Mouse (Mus musculus) lung, postnatal 0 days (tissue): ENCODE measurements around the gene Zfp292. TPM values are rescaled to one million over a fixed set of nuclear protein-coding genes. Genes with fewer than 3 reads are reported as not detected.

Source experiments
- ATAC-seq: fragments of 200-750 bp; cut with Nextera tagmentation; 2 replicates; pipeline ENCODE4 v1.8.0; 2017; ENCODE audit warnings: moderate library complexity
- DNase-seq: peaks from one replicate; pipeline ENCODE4 v3.0.0-alpha.2; 2016; ENCODE audit warnings: low spot score
- H3K27ac ChIP-seq: fragments of 300-500 bp; sonication (generic); 2 replicates; pipeline ENCODE4 v1.5.1; 2014; ENCODE audit warnings: antibody characterized with exemption, mild to moderate bottlenecking, low read length, mixed read lengths
- H3K27me3 ChIP-seq: fragments of 300-500 bp; sonication (generic); replicated peaks from 2 replicates; pipeline ENCODE4 v1.6.1; 2014; ENCODE audit warnings: low read length, mixed read lengths; ENCODE audit not compliant: insufficient read depth
- H3K36me3 ChIP-seq: fragments of 300-500 bp; sonication (generic); 2 replicates; pipeline ENCODE4 v1.6.1; 2014; ENCODE audit warnings: low read length, mixed read lengths; ENCODE audit not compliant: insufficient read depth
- H3K4me1 ChIP-seq: fragments of 300-500 bp; sonication (generic); 2 replicates; pipeline ENCODE4 v1.6.1; 2014; ENCODE audit warnings: antibody characterized with exemption, low read depth, low read length, mixed read lengths; ENCODE audit not compliant: insufficient read depth
- H3K4me2 ChIP-seq: fragments of 300-500 bp; sonication (generic); replicated peaks from 2 replicates; pipeline ENCODE4 v1.6.1; 2014; ENCODE audit warnings: low read depth, mild to moderate bottlenecking, low read length, moderate library complexity, mixed read lengths
- H3K4me3 ChIP-seq: fragments of 300-500 bp; sonication (generic); 2 replicates; pipeline ENCODE4 v1.5.1; 2014; ENCODE audit warnings: low read depth, low read length
- H3K9ac ChIP-seq: fragments of 300-500 bp; sonication (generic); replicated peaks from 2 replicates; pipeline ENCODE4 v1.6.1; 2014; ENCODE audit warnings: low read depth, mild to moderate bottlenecking
- H3K9me3 ChIP-seq: fragments of 300-500 bp; sonication (generic); 2 replicates; pipeline ENCODE4 v1.6.1; 2016; ENCODE audit warnings: low read length, mixed read lengths
- CTCF ChIP-seq: IDR thresholded peaks from 2 replicates; pipeline ENCODE4 v1.5.1; 2016; ENCODE audit warnings: antibody characterized with exemption, mild to moderate bottlenecking
- EP300 ChIP-seq: IDR thresholded peaks from 2 replicates; pipeline ENCODE4 v1.6.1; 2016; ENCODE audit warnings: antibody characterized with exemption, mild to moderate bottlenecking, control low read depth
- WGBS: fragments of 180-500 bp; shearing (Covaris S2); extraction: QIAGEN DNeasy Blood & Tissue Kit; methylation state at CpG from one replicate; pipeline ENCODE4 v1.1.7; 2014; 5-methylcytosine and 5-hydroxymethylcytosine counted together
- polyA plus RNA-seq: library from polyadenylated mRNA; unstranded; fragments of >200 nt; fragmentation: Nextera tagmentation; extraction: Ambion mirVana; gene quantifications from 2 replicates; pipeline ENCODE4 v1.2.1, GENCODE M21; 2015

The Zfp292 gene
- polyA plus RNA-seq, 1 experiment from 2014 or later = 9.0 TPM

DNA sequence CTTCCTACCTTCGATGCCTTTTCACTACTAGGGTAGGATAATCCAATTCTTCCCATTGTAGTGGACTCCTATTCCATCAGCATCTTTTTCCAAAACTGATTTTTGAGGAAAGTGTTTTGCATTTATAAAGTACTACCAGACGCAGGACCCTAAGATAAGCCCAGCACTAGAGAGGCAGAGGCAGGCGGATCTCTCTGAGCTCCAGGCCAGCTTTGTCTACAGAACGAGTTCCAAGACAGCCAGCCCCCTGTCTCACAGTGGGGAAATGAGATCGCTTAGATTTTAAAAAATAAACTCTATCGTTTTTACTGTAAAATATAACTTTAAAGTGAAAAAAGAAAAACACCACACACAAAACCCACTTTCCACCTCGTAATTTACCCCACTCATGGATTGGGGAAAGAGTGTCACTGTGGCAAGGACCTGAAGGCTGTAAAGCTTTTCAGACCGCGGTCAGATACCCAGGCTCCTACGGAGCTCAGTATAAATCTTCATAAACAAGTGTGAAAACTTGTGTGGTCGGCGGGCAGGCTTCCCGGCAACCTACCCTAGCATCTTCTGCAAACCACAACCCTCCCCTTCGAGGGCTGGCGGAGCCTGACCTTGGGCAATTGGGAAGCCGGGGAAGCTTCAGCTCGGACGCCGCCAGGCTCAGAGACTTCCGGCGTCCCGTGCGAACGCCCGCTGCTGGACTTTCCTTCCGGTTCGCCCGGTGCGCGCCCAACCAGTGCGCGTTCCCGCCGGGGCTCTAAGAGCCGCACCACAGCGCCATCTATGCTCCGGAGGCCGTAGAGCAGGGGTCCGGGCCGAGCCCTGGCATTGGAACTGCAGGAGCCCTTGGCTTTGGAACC is 104.9 kb downstream of the Zfp292 start, which contains the start of gene Smim8:
Smim8 (minus strand) TSS at position 747 of the 851 bp plus-strand sequence.
- 4% methylated on average over 40 of the region's 40 CpGs for WGBS
- Histone ChIP-seq H3K9me3 (no peaks in the 10 kb centered on the region), H3K4me3 (peak within 1 kb of the TSS; percentile 54), H3K36me3 (no peaks in the 10 kb centered on the region), H3K4me1 (no peaks in the 10 kb centered on the region), H3K4me2 (peak within 1 kb of the TSS; percentile 53), H3K27ac (peak within 1 kb of the TSS; percentile 72), H3K27me3 (no peaks in the 10 kb centered on the region), H3K9ac (peak within 1 kb of the TSS; percentile 41)
- DNase-seq (peak; percentile 95), ATAC-seq (peak; percentile 98)
- TF ChIP-seq EP300 (no peak; the same call in 1 of the 2 replicates), CTCF (peak; percentile 95)

DNA sequence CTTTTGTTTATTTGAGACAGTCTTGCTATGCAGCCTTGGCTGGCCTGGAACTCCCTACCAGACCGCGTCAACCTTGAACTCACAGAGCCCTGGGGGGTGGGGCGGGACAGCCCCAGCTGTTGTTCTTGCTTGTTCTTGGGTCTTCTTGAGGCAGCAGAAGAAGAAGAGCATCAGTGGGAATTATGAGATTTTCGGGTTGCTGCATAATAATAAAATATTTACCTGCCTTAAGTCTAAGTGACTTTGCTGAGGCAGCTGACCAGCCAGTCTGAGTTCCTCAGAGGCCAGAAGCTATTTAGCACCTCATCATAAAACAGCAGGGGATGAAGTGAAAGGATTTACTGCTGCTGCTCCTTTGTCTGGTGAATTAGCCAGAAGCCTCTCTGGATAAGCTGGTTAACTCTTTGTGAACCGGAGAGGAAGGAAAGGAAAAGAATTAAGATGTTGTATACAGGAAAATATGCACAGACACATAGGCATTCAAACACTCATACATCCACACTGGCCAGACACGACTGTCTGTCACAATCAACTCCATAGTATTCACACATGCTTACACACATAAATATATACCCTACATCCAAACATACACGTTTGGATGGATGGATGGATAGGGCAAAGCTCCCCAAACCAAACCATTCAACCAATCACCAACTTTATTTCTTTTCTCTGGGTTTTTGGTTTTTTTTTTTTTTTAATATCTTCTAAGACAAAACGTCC is 110.9 kb downstream of the Zfp292 start:
- H3K9me3 ChIP-seq = no peaks in the 10 kb centered on the region
- H3K4me2 ChIP-seq = no peak overlapping the region
- no peak overlapping the region for H3K27ac ChIP-seq
- no peaks in the 10 kb centered on the region for H3K27me3 ChIP-seq
- H3K4me1 ChIP-seq = no peaks in the 10 kb centered on the region
- 27% methylated on average over 8 of the region's 8 CpGs for WGBS
- DNase-seq (peak; percentile 23), ATAC-seq (no peak)
- H3K9ac ChIP-seq = no peak overlapping the region
- no peak overlapping the region for H3K4me3 ChIP-seq
- no peak for TF ChIP-seq CTCF
- TF ChIP-seq EP300 = no peak
- H3K36me3 ChIP-seq = no peaks in the 10 kb centered on the region

DNA sequence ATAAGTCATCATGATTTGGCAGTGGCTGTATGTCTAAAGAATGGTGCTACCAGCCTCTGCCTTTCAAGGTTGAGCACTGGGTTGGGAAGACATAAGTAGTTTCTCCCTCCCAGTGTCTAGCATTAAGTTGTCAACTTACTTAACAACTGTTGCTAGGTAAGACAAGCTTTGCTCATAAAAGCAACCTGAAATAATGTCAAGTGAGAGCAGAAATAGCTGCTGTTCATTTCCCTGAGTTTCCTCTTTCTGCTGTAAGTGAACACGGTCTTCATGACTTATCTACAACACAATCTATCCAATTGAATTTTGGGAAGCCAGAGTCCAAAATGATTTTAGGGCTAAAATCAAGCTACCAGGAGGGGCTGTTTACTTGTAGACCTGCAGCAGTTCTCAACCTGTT is 126.6 kb downstream of the Zfp292 start, which contains the start of gene Gm136:
Gm136 (minus strand) TSS at position 101 of the 400 bp plus-strand sequence.
- TF ChIP-seq EP300 (no peak), CTCF (no peak)
- no peaks in the 10 kb centered on the region for H3K27me3 ChIP-seq
- H3K27ac ChIP-seq = no peak within 1 kb of the TSS
- WGBS = 79% methylated on average over 1 of the region's 1 CpGs
- H3K4me1 ChIP-seq = no peaks in the 10 kb centered on the region
- H3K9me3 ChIP-seq = no peaks in the 10 kb centered on the region
- no peaks in the 10 kb centered on the region for H3K36me3 ChIP-seq
- no peak within 1 kb of the TSS for H3K4me2 ChIP-seq
- ATAC-seq (no peak), DNase-seq (no peak)
- no peak within 1 kb of the TSS for H3K9ac ChIP-seq
- H3K4me3 ChIP-seq = no peak within 1 kb of the TSS

Other genes with a start within 250 kb of the Zfp292 start
- gene Slc35a1, start 195.5 kb downstream of the Zfp292 start, polyA plus RNA-seq = 26.5 and 38.0 TPM in 2 replicates
- 11.9 and 14.5 TPM in 2 replicates for gene Cfap206, start 152.8 kb downstream of the Zfp292 start, polyA plus RNA-seq
- gene Gm136, start 126.7 kb downstream of the Zfp292 start, polyA plus RNA-seq = not detected in 2 replicates
- 46.0 and 48.8 TPM in 2 replicates for gene Smim8, start 104.5 kb downstream of the Zfp292 start, polyA plus RNA-seq
- gene Cga, start 10.8 kb upstream of the Zfp292 start, polyA plus RNA-seq = not detected in 2 replicates